Mouse (Mus musculus) ES-Bruce4 (cell line): ENCODE data around the gene Mpv17.

Experiments
- CTCF ChIP-seq: IDR thresholded peaks from one replicate; pipeline ENCODE4 v1.8.1; 2011; ENCODE audit warnings: low read depth, low read length
- EP300 ChIP-seq: IDR thresholded peaks from 2 replicates; pipeline ENCODE4 v1.6.1; 2011; ENCODE audit warnings: low read depth, low read length; ENCODE audit not compliant: insufficient read depth
- POLR2A ChIP-seq: IDR thresholded peaks from one replicate; pipeline ENCODE4 v1.8.1; 2011; ENCODE audit warnings: low read length; ENCODE audit not compliant: insufficient read depth

GRCm38 (mm10) chr5:31094100-31094798, 59.8 kb downstream of the Mpv17 start:
- TF ChIP-seq POLR2A (no peak), CTCF (no peak), EP300 (no peak)
